Mouse (Mus musculus): ENCODE data around the gene Myoz2. TPM values are rescaled to one million over a fixed set of nuclear protein-coding genes. Genes with fewer than 3 reads are reported as not detected.

Gene Myoz2
- not detected in 2 replicates for polyA plus RNA-seq (2012)

GRCm38 (mm10) chr3:123034752-123035151 is at the start of gene Myoz2:
TSS of gene Myoz2 (minus strand) at chr3:123035015.
- no peak for TF ChIP-seq TAL1 (IDR thresholded peaks at IDR 0.05; ENCODE audit: low read length)
- TF ChIP-seq GATA1 (IDR thresholded peaks at IDR 0.05; ENCODE audit: low read length), result no peak
- Histone ChIP-seq H3K4me3 (replicated peaks) (no peak within 1 kb of the TSS), H3K4me1 (ENCODE audit: control insufficient read depth) (no peaks in the 10 kb centered on the region), H3K9me3 (ENCODE audit: control insufficient read depth, low read length) (no peaks in the 10 kb centered on the region), H3K36me3 (ENCODE audit: control insufficient read depth) (no peaks in the 10 kb centered on the region), H3K27me3 (ENCODE audit: control insufficient read depth) (no peaks in the 10 kb centered on the region)

- no peaks in the 10 kb centered on the region for H3K36me3 ChIP-seq (ENCODE audit: control insufficient read depth)
- no peak overlapping the region for H3K4me3 ChIP-seq (replicated peaks)
- no peaks in the 10 kb centered on the region for H3K4me1 ChIP-seq (ENCODE audit: control insufficient read depth)
- TF ChIP-seq GATA1 (IDR thresholded peaks at IDR 0.05; ENCODE audit: low read length) (no peak), TAL1 (IDR thresholded peaks at IDR 0.05; ENCODE audit: low read length) (no peak)
- H3K27me3 ChIP-seq (ENCODE audit: control insufficient read depth), result no peaks in the 10 kb centered on the region
- no peaks in the 10 kb centered on the region for H3K9me3 ChIP-seq (ENCODE audit: control insufficient read depth, low read length)
These were observed 46.9 kb upstream of the Myoz2 start for GRCm38 (mm10) chr3:123081665-123082064.

- H3K9me3 ChIP-seq (ENCODE audit: control insufficient read depth, low read length), result no peaks in the 10 kb centered on the region
- TF ChIP-seq GATA1 (IDR thresholded peaks at IDR 0.05; ENCODE audit: low read length) (no peak), TAL1 (IDR thresholded peaks at IDR 0.05; ENCODE audit: low read length) (no peak)
- no peaks in the 10 kb centered on the region for H3K27me3 ChIP-seq (ENCODE audit: control insufficient read depth)
- no peaks in the 10 kb centered on the region for H3K4me1 ChIP-seq (ENCODE audit: control insufficient read depth)
- H3K4me3 ChIP-seq (replicated peaks), result no peak overlapping the region
- no peaks in the 10 kb centered on the region for H3K36me3 ChIP-seq (ENCODE audit: control insufficient read depth)
These were observed 46.1 kb upstream of the Myoz2 start for GRCm38 (mm10) chr3:123080943-123081342.

- Histone ChIP-seq H3K27me3 (ENCODE audit: control insufficient read depth) (no peaks in the 10 kb centered on the region), H3K4me3 (replicated peaks) (no peak overlapping the region), H3K4me1 (ENCODE audit: control insufficient read depth) (no peaks in the 10 kb centered on the region), H3K9me3 (ENCODE audit: control insufficient read depth, low read length) (no peaks in the 10 kb centered on the region), H3K36me3 (ENCODE audit: control insufficient read depth) (no peaks in the 10 kb centered on the region)
- TF ChIP-seq GATA1 (IDR thresholded peaks at IDR 0.05; ENCODE audit: low read length), result no peak
- no peak for TF ChIP-seq TAL1 (IDR thresholded peaks at IDR 0.05; ENCODE audit: low read length)
These were observed 45.4 kb upstream of the Myoz2 start for GRCm38 (mm10) chr3:123080017-123080725.

GRCm38 (mm10) chr3:123075759-123076158 is 40.9 kb upstream of the Myoz2 start:
- no peaks in the 10 kb centered on the region for H3K36me3 ChIP-seq (ENCODE audit: control insufficient read depth)
- H3K9me3 ChIP-seq (ENCODE audit: control insufficient read depth, low read length), result no peaks in the 10 kb centered on the region
- H3K4me3 ChIP-seq (replicated peaks), result no peak overlapping the region
- H3K4me1 ChIP-seq (ENCODE audit: control insufficient read depth), result no peaks in the 10 kb centered on the region
- TF ChIP-seq TAL1 (IDR thresholded peaks at IDR 0.05; ENCODE audit: low read length), result no peak
- no peaks in the 10 kb centered on the region for H3K27me3 ChIP-seq (ENCODE audit: control insufficient read depth)

GRCm38 (mm10) chr3:123075034-123075433 is 40.2 kb upstream of the Myoz2 start:
- Histone ChIP-seq H3K36me3 (ENCODE audit: control insufficient read depth) (no peaks in the 10 kb centered on the region), H3K4me1 (ENCODE audit: control insufficient read depth) (no peaks in the 10 kb centered on the region), H3K9me3 (ENCODE audit: control insufficient read depth, low read length) (no peaks in the 10 kb centered on the region), H3K27me3 (ENCODE audit: control insufficient read depth) (no peaks in the 10 kb centered on the region), H3K4me3 (replicated peaks) (no peak overlapping the region)
- no peak for TF ChIP-seq TAL1 (IDR thresholded peaks at IDR 0.05; ENCODE audit: low read length)
- TF ChIP-seq GATA1 (IDR thresholded peaks at IDR 0.05; ENCODE audit: low read length), result no peak

- TF ChIP-seq TAL1 (IDR thresholded peaks at IDR 0.05; ENCODE audit: low read length) (no peak), GATA1 (IDR thresholded peaks at IDR 0.05; ENCODE audit: low read length) (no peak)
- Histone ChIP-seq H3K4me3 (replicated peaks) (no peak overlapping the region), H3K9me3 (ENCODE audit: control insufficient read depth, low read length) (no peaks in the 10 kb centered on the region), H3K4me1 (ENCODE audit: control insufficient read depth) (no peaks in the 10 kb centered on the region), H3K36me3 (ENCODE audit: control insufficient read depth) (no peaks in the 10 kb centered on the region), H3K27me3 (ENCODE audit: control insufficient read depth) (no peaks in the 10 kb centered on the region)
These were observed 38.5 kb upstream of the Myoz2 start for GRCm38 (mm10) chr3:123073351-123073750.

GRCm38 (mm10) chr3:123072472-123072871 is 37.7 kb upstream of the Myoz2 start:
- no peak overlapping the region for H3K4me3 ChIP-seq (replicated peaks)
- no peaks in the 10 kb centered on the region for H3K36me3 ChIP-seq (ENCODE audit: control insufficient read depth)
- TF ChIP-seq TAL1 (IDR thresholded peaks at IDR 0.05; ENCODE audit: low read length), result no peak
- TF ChIP-seq GATA1 (IDR thresholded peaks at IDR 0.05; ENCODE audit: low read length), result no peak
- no peaks in the 10 kb centered on the region for H3K4me1 ChIP-seq (ENCODE audit: control insufficient read depth)
- no peaks in the 10 kb centered on the region for H3K27me3 ChIP-seq (ENCODE audit: control insufficient read depth)
- peaks cover 2% of the 10 kb centered on the region; the same call in 1 of the 2 replicates for H3K9me3 ChIP-seq (ENCODE audit: control insufficient read depth, low read length)

- no peaks in the 10 kb centered on the region for H3K36me3 ChIP-seq (ENCODE audit: control insufficient read depth)
These were observed 36.2 kb upstream of the Myoz2 start for GRCm38 (mm10) chr3:123070996-123071395.

More at GRCm38 (mm10) chr3:123070996-123071395, 36.2 kb upstream of the Myoz2 start:
- TF ChIP-seq GATA1 (IDR thresholded peaks at IDR 0.05; ENCODE audit: low read length), result no peak
- no peak for TF ChIP-seq TAL1 (IDR thresholded peaks at IDR 0.05; ENCODE audit: low read length)
- no peaks in the 10 kb centered on the region for H3K27me3 ChIP-seq (ENCODE audit: control insufficient read depth)
- no peak overlapping the region for H3K4me3 ChIP-seq (replicated peaks)
- H3K9me3 ChIP-seq (ENCODE audit: control insufficient read depth, low read length), result peaks cover 2% of the 10 kb centered on the region; the same call in 1 of the 2 replicates
- no peaks in the 10 kb centered on the region for H3K4me1 ChIP-seq (ENCODE audit: control insufficient read depth)
